Mouse (Mus musculus): ENCODE data around the gene Pbx1.

The Pbx1 gene

DNA sequence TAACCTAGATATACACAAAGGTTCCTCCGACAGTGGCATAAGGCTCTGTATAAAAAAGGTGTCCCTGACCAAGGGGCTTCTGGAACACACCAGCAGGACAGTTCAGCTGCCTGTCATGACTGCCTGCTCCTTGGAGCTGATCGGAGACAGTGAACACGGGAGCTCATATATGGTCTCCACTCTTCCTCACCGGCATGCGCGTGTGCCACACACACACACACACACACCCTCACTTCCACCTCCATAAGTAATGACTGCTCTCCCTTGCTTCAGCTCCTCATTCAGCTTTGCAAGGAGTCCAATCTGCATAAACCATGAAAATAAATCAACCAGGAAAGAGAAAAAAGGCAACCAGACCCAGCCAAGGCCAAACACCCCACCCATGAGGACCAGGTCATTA is 90.7 kb downstream of the Pbx1 start:
- no peak for DNase-seq

DNA sequence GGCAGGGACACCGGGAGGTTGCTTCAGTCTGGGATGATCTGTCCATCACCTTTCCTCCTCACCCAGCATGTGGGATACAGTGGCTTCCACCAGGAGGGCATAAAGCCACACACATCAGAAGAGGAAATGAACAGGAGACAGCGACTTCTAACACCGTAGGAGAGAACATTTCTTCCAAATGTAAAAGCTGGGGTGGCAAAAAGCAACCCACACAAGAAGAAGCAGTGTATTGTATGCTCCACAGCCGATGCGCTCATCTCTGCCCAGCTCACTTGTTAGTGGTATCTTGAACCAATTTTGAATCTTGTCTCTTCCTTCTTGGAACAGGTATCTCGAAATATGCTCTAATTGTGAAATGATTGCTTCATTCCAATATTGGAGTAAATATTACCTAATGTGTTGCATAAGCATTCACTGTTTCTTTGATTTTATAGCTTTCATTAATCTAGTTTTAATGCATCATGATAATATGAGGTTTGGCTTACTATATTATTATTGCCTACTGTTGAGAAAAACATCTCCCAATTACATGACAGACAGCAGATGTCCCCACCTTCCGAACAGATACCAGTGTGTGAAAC is 95.7 kb downstream of the Pbx1 start:
- no peak for DNase-seq

DNA sequence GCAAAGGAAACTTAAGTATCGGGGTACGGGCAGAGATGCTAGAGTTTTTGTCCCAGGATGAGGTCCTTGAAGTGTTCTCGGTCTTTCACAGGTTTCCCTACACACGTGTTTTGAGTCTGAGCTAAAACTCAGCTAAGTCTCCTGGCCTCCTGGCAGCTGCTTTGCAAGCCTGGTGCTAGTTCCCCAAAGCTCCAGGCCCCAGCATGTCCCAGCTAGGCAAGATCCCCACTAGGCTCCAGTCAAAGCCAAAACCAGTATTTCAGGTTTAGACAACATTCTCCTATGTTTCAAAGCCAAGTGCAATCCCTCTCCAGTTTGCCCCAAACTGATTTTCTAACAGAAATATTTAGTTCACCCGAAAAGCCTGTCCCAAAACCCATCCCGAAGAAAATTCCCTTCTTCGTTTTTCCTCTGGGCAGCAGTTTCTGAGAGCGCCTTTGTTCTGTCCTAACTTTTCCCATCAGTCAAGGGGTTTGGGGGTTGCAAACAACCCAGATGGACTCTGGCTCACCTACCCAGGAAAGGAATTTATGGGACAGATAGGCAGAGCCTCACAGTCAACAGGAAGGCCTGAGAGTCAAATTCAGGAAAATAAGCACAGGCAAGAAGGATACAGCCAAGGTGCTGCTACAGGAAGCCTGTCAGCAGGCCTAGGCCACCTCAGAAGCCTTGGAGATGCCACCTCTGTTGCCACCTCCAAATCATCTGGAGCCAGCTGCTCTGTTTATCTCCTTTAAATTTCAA is 97.1 kb downstream of the Pbx1 start:
- no peak for DNase-seq

DNA sequence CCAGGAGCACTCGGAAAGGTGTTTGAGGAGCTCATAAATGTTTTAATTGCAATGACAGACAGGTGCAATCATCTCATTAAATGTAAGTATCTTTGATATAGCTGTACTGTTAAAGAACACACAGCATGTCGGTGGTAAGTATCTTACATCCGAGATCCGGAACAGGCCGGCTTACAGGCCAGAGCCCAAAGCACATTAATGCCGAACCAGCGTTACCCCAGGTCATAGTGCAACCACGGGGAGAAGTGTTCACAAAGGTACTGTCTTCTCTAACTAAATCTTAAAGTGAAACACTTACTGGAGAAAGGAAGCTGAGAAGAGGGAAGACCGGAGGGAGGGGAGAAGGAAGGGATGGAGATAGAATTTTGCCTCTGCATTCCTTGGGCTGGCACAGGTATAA is 100.0 kb downstream of the Pbx1 start:
- no peak for DNase-seq

DNA sequence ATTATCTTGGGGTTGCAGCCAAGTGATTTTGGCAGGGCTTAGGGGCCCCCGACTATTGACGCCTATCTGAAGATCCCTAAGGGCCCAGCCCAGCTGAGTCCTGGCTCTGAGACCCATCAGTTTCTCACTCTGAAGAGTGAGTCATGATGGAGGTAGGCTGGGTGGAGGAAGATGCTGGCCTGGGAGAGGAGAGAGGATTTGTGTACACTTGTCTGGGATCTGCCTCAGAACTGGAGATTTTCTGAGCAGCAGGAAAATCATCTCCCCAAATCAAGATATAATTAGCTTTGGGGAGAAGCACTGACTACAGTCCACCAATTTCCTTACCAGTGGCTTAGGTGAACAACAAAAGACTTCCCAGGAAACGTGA is 103.8 kb downstream of the Pbx1 start:
- no peak for DNase-seq

DNA sequence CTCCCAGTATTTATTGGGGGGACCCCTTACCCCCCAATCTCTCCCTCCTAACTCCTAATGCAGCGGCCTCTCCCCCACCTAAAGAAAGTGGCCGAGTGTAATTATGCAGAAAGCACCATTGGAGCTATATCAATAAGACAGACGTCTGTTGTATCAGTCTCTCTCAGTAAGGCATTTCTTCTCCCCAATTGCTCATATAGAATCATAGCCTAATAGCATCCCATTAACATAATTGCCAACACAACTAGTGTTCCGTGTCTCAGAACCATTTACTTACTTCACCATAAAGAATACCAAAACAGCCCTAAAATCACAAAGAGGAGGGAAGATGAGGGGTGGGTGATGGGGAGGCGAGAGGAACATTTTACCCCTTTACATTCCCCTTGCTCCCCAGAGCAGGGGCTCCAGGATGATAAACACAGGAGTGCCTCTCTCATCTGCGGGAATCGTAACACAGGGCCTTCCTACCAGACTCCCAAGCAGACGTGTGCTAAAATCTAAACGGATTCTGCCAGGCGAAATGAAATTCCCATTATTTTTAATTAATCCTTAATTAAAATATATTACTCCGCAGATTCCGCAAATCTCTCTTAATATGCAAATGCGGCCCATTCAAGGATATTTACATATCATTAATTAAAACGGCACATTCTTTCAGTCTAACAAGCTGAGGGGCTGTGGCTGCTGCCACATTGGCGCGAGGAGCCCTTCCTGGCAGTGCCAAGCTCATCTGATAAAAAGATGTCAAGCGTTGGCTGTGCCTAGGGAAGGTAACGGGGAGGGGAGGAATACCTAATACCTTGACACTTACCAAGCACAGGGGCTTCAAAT is 104.5 kb downstream of the Pbx1 start:
- no peak for DNase-seq

DNA sequence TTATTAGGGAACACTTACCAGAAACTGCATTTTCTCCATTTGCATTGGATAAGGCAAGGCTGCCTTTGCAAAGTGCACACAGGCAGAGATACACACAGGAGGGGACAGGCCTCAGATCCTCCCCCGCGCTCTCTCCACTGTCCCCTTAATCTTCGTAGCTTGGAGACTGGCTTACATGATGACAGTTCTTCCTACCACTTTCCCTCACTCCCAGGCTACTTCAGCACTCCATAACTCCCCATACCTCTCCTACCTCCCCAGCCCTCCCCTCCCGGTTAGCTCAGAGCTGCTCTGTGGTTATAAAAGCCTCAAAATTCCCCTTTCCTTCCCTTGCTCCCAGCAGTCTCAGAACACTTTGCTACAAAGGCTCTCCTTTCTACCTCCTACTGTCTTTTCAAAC is 106.3 kb downstream of the Pbx1 start:
- DNase-seq: no peak

DNA sequence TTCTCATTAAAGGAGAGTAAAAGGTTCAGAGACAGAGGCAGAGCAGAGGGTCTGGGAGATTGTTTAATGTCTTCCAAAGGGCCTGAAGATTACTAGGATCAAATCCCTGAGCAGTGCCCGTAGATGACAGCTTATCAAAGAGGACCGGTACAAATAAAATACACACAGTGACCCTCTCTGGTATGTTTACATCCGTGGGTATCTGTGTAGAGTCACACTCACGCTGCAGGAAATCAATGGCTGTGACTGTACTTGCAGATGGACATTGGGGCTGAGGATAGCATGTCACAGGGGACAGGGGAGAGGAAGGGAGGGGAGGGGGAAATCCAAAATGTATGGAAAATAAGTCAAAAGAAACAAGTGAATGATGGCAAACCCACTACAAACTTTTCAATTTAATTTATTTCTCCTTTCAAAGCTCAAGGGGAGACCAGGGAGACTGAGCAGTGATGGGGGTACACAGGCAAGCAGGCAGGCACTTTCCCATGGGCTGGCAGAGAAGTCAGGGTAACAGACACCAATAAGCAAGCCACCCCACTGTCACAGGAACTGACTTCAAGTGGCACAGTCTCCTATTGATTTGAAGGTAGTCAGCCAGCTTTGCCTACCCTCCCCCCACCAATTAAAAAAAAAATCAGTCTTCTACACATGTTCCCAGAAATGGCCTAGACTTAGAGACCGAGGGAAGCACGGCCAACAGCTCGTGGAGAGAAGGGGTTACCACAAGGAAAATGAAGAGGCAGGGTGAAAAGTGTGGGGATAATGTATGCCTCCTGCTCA is 107.6 kb downstream of the Pbx1 start:
- no peak for DNase-seq

DNA sequence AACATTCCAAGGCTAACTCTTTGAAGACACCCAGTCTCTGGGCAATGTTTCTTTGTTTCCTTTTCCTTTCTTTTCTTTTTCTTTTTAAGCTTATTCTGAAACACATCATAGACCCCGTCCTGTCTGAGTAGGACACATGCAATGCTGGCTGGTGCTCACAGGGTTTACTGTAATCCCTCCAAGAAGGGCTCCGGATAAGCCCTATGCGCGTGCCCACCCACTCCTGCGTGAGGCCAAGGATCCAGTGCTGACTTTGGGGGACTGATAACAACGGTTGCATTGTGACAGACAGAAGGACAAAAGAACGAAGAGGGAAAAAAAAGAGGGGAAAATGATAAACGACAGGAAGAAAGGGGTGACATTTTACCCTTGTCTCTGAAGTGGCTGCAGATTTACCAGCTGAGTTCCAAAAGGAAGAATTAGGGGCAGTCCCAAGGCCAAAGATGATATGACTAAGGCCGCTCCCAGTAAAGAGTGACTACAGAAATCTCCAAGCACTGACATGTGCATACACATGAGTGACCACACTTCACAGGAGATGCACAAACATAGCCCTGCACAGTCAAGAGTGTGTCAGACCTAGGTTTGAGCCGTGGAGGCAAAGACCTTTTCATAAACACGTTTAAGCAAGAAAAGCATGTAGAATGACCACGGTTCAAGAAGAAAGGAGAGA is 108.5 kb downstream of the Pbx1 start:
- DNase-seq: no peak

DNA sequence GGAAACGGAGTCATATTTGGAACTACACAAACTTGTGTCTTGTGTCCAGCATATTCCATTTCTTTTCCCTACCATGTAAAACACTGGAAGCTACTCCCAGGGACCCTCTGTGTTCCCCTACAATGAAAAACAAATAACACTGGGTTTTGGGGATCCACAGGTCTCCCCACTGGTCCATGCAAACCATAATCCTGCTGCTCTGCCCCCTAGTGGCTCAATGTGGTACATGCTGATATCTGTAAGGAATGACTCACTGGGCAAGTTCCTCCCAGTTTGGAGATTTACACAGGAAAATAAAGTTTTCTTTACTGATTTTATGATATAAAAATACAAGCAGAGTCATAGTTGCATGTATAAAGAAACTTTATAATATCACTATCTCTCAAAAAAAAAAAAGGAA is 109.2 kb downstream of the Pbx1 start:
- peak; percentile 63 for DNase-seq

DNA sequence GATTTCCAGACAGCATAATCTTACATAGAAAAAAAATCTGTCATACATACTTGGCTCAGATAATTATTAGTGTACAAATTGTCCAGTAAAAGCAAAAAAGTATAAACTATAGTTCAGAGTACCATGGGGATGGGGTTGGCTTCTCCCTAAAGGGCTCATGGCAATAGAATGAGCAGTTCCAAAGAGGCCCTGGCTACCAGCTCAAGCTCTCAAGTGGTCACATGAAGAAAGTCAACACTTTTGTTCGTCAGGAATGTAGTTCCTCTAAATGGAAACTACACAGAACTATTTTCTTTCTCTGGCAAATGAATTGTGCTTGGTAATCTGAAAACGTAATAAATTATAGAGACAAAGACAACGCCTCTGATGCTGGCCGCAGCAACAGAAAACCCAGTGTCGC is 112.4 kb downstream of the Pbx1 start:
- DNase-seq: no peak

DNA sequence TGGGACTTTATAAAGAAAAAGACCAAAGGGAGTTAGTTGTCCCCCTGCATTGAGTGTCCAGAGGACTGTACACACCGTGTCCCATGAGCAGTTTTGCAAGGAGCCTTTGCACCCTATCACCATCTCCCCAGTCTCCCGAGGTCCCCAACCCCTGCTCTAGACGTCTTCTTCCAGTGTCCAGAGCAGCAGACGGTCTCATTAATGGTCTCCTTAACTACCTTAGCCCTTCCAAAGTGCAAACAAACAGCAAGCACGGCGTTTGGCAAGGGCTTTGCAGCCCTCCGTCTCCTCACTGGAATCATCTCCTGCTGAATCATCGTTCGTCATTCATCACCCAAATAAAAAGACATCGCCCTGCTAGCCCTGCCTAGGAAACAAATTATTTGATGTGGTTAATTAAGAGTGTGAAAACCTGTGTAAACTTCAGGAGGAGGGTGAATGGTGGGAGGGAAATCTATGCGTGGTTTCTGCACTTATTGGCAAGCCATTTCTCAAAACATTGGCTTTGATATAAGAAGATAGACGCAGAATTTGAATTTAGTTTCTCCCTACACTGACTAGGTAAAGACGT is 113.1 kb downstream of the Pbx1 start:
- no peak for DNase-seq

DNA sequence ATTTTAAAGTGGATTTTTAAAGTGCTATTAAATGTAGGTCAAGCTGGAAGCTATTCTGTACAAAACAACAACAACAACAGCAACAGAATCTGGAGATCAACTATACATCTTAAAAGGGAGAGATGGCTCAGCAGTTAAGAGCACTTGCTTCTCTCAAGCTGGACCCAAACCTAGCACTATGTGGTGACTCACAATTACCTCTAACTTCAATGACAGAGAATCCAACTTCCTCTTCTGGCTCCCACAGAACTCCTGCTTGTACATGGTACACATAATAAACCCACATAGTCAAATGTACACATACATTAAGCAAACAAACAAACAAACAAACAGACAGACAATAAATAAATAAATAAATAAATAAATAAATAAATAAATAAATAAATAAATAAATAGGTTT is 118.3 kb downstream of the Pbx1 start:
- DNase-seq: no peak

DNA sequence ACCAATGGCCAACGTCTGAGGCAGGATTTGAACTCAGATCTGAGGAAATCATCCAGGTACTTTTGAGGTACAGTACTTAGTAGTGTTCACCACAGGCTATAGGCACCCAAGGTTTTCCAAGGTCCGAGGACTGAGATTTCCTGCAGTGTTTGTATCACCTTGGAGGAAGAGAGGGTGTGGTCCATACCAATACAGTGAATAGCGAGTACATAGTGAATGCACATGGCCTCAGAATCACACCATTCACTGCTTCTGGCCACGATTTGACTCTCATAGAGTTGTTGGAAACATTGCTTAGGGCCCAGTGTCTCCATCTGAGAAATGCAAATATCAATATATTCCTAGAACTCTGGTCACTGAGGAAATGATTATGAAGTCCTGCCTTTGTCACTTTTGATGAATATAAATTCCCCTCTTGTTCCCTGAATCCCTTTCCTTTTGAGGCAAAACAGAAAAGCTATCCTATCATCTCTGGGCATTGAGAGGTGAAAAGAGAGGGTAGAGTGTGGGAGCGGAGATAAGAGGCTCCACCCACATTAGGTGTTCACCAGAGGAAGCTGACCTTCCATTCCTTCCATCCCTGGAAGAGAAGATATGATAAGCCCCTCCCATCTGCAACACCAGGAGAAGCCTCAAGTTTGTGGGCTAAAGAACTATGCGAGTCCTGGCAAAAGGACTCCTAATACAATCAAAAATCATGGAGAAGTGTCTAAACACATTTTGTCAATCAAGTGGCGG is 119.2 kb downstream of the Pbx1 start:
- DNase-seq: no peak

DNA sequence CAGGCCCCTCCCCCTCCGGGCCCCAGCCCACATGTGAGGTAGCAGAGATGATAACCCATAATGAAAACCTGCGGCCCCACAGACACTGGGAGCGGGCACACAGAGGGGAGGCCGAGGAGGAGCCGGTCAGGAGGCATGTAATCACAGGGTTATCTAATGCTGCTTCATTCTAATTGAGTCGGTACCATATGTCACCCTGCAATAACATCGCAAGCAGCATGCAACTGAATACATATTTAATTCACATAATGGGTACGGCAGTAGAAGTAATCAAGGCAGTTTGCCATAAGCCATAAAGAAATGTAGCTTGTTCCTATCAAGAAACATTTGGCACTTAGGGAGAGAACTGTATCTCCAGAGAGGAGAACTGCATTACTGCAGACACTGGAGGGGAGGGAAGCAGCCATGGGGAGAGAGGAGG is 123.0 kb downstream of the Pbx1 start:
- DNase-seq: no peak

DNA sequence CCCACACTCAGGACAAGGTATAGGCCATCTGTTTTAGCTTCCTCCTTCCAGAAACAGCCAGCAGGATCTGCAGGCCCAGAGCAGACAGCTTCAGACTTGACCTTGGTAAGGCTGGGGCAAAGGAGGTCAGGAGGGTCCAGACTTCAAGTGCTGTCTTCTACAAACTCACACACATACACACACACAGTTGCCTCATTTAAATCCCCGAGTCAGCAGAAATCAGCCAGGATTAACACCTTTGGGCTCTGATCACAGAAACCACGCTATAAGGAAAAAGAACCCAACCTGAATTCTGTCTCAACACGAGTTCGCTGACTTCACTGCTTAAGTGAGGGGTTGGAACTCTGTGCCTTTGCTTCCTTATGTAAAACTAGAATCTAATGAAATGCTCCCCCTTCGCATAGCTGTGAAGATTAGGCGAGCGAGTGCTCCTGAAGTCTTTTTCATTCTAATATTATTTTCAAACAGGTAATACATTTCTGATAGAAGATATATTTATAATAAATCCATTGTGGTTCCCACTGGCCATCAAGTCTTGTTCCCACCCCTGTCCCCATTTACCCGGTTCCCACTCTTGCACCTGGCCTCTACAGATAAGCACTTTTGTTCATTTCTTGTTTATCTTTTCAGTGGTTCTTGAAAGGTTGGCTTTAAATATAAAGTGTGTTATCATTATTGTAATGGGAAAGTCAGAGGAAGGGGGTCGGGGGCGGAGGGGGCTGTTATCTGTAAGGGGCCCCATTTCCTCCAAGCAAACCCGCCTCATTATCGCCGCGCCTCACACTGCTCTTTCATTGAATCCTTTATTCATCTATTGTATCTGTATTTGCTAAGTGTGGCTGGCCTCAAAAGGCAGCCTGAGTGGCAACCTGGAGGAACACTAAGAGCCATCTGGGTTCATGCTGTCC is 124.5 kb downstream of the Pbx1 start:
- no peak for DNase-seq

DNA sequence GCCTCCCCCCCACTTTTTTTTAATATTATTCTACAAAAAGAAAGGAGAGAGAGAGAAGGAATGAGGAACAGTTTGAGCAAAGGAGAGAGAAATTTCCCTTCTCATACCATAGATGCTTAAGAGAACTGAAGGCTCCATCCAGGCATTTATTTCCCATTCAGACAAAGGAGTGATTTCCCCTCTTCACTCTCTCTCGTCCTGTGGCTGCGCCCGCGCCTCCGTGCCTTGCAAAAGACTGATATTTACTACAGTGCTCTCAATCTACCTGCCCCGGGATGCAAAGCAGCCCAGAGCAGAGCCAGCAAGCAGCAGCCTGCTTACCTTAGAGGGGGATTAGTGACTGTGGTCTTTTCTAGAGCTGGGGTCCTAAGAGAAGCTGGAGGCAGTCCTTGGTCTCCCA is 131.6 kb downstream of the Pbx1 start:
- DNase-seq: no peak

DNA sequence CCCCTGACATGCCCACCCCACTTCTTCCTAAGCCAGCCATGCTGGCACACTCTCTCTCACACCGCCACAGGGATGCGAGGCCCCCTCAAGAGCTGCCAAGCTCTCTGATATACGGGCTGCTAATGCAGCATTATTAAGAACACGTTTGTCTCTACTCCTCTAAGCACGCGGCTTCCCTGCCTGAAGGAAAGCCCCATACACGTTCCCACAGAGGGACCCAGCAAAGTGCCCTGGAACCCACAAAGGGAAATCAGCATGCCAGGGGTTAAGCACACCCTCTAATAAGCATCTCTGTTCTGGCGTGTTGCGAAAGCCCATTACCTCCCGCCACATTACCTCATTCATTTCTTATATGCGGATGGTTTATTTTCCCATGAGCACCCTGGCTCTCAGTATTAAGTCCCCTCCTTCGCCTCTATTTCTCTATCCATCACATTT is 132.1 kb downstream of the Pbx1 start:
- DNase-seq: no peak

DNA sequence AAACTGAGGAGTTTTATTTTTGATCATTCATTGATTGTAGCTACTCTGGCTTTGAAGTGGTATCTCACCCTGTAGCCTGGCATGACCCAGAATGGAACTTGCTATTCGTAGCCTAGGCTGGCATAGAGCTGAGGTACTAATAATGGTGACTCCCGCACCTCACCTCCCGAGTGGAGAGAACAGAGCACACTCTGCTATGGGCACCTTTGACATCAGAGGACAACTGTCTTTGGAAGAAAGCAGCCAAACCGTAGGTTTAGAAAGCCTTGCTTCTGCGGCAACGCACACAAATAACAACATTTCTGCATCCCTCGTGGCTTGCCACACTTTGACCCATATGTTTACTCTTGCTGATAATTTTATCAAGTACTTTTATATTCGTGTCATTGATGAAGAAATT is 132.9 kb downstream of the Pbx1 start:
- DNase-seq: no peak

DNA sequence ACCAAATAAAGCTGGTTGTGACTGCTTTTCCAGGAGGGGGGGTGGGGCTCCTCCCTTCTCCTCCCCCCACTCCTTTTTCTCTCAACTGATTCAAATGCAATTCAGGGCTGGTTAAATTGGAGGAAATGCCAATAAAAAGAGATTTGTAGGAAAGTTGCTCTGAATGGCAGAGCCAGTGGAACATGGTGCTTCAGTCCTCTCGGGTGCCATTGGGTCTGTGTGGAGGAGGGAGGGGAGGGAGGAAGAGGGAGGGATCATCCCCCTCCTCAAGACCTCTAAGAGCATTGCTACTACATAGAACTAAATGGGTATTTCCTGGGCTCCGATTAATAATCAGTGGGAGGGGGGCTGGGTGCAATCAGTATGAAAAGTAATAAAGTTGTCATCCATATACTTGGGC is 135.8 kb downstream of the Pbx1 start:
- no peak for DNase-seq

DNA sequence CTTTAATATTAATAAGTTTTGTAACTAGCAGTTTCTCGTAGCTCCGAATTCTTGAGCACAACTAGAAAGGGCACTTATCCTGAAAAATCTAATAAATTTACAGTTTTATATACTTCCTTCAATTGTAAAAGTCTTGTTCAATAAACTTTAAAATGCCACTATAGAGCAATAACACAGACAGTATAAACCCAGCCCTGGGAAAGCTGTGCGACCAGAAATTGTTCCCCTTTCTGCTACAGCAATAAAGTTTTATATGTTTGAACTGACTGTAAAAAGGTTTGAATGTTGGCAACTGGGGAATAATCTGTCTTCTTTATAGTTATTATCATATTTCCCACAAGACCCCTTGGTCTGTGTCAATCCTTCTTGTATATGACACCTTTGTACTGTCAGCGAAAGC is 136.3 kb downstream of the Pbx1 start:
- DNase-seq: no peak

All from cerebellum, adult 9-10 months (tissue).